Mouse (Mus musculus) MEL (cell line): Measurements from ENCODE around the gene Psmd2. TPM values are rescaled to one million over a fixed set of nuclear protein-coding genes. Genes with fewer than 3 reads are reported as not detected.

Experiments
- DNase-seq: peaks from one replicate; pipeline ENCODE4 v3.0.0; 2011; ENCODE audit warnings: low read depth, low spot score
- H3K27ac ChIP-seq: 2 replicates; pipeline ENCODE4 v1.5.1; 2012; ENCODE audit warnings: low read depth, mild to moderate bottlenecking, control low read depth, low read length, moderate library complexity; ENCODE audit not compliant: control insufficient read depth
- H3K27me3 ChIP-seq, 2 experiments: fragments of 150-350 bp in 1 of 2; sonication (generic) in 1 of 2; 2 replicates each; pipeline ENCODE4 v1.6.1; 2012; ENCODE audit warnings: low read length in 2 of 2, mild to moderate bottlenecking in 2 of 2, improper control_type of control experiment in 1 of 2, moderate library complexity in 1 of 2; ENCODE audit not compliant: insufficient read depth in 2 of 2, control insufficient read depth in 1 of 2
- H3K36me3 ChIP-seq, 2 experiments: 2 replicates each; pipeline ENCODE4 v1.6.1; 2012 to 2014; ENCODE audit warnings: low read length in 2 of 2, improper control_type of control experiment in 1 of 2, inconsistent platforms in 1 of 2, mild to moderate bottlenecking in 1 of 2; ENCODE audit not compliant: insufficient read depth in 2 of 2, control insufficient read depth in 1 of 2
- H3K4me1 ChIP-seq, 2 experiments: fragments of 150-350 bp in 1 of 2; sonication (generic) in 1 of 2; 2 replicates each; pipeline ENCODE4 v1.6.1; 2012; ENCODE audit warnings: low read length in 2 of 2, improper control_type of control experiment in 1 of 2, mild to moderate bottlenecking in 1 of 2; ENCODE audit not compliant: insufficient read depth in 2 of 2, control insufficient read depth in 1 of 2
- H3K4me3 ChIP-seq, 2 experiments: fragments of 150-350 bp in 1 of 2; sonication (generic) in 1 of 2; 2 replicates each; pipeline ENCODE4 v1.5.1; 2012; ENCODE audit warnings: low read depth in 2 of 2, low read length in 2 of 2, mild to moderate bottlenecking in 2 of 2, moderate library complexity in 2 of 2, control low read depth in 1 of 2, improper control_type of control experiment in 1 of 2; ENCODE audit not compliant: control insufficient read depth in 1 of 2, insufficient read depth in 1 of 2
- H3K79me2 ChIP-seq: 2 replicates; pipeline ENCODE4 v1.6.1; 2012; ENCODE audit warnings: mild to moderate bottlenecking, low read length, moderate library complexity; ENCODE audit not compliant: control insufficient read depth, poor library complexity, insufficient read depth
- H3K9ac ChIP-seq: 2 replicates; pipeline ENCODE4 v1.6.1; 2012; ENCODE audit warnings: low read depth, mild to moderate bottlenecking, control low read depth, low read length, moderate library complexity; ENCODE audit not compliant: control insufficient read depth, poor library complexity, severe bottlenecking
- H3K9me3 ChIP-seq: fragments of 150-350 bp; sonication (generic); replicated peaks from 2 replicates; pipeline ENCODE4 v1.6.1; 2012; ENCODE audit warnings: mild to moderate bottlenecking, low read length, improper control_type of control experiment, moderate library complexity; ENCODE audit not compliant: insufficient read depth
- CHD1 ChIP-seq: IDR thresholded peaks from 2 replicates; pipeline ENCODE4 v1.6.1; 2012; ENCODE audit warnings: low read depth, mild to moderate bottlenecking, inconsistent platforms, low read length, improper control_type of control experiment
- CTCF ChIP-seq, 3 experiments: IDR thresholded peaks in 2 of 3; conservative IDR thresholded peaks in 1 of 3; 2 replicates each; pipeline ENCODE4 v1.5.1; 2011 to 2012; ENCODE audit warnings: low read length in 3 of 3, low read depth in 2 of 3, mild to moderate bottlenecking in 2 of 3, improper control_type of control experiment in 1 of 3, inconsistent platforms in 1 of 3, mixed read lengths in 1 of 3, moderate library complexity in 1 of 3; ENCODE audit not compliant: control insufficient read depth in 1 of 3, insufficient read depth in 1 of 3, poor library complexity in 1 of 3, severe bottlenecking in 1 of 3
- E2F4 ChIP-seq: IDR thresholded peaks from 2 replicates; pipeline ENCODE4 v1.6.1; 2011; ENCODE audit warnings: low read depth, low read length, improper control_type of control experiment, borderline replicate concordance
- EP300 ChIP-seq, 2 experiments: IDR thresholded peaks; 2 replicates each; pipeline ENCODE4 v1.6.1; 2011; ENCODE audit warnings: improper control_type of control experiment in 2 of 2, low read length in 2 of 2, low read depth in 1 of 2, mild to moderate bottlenecking in 1 of 2
- GATA1 ChIP-seq: IDR thresholded peaks from 2 replicates; pipeline ENCODE4 v1.6.1; 2011; ENCODE audit warnings: low read depth, low read length, improper control_type of control experiment
- JUND ChIP-seq: IDR thresholded peaks from 2 replicates; pipeline ENCODE4 v1.6.1; 2011; ENCODE audit warnings: low read depth, mild to moderate bottlenecking, improper control_type of control experiment, low read length
- KAT2A ChIP-seq: conservative IDR thresholded peaks from 2 replicates; pipeline ENCODE4 v1.6.1; 2012; ENCODE audit warnings: low read depth, low read length, improper control_type of control experiment, inconsistent platforms
- MAFK ChIP-seq: IDR thresholded peaks from 2 replicates; pipeline ENCODE4 v1.6.1; 2011; ENCODE audit warnings: low read depth, mild to moderate bottlenecking, low read length, improper control_type of control experiment, borderline replicate concordance
- MAX ChIP-seq: IDR thresholded peaks from 2 replicates; pipeline ENCODE4 v1.6.1; 2011; ENCODE audit warnings: low read length, improper control_type of control experiment
- MAZ ChIP-seq: IDR thresholded peaks from 2 replicates; pipeline ENCODE4 v1.6.1; 2012; ENCODE audit warnings: low read depth, mild to moderate bottlenecking, inconsistent platforms, low read length, improper control_type of control experiment
- MXI1 ChIP-seq: IDR thresholded peaks from 2 replicates; pipeline ENCODE4 v1.6.1; 2011; ENCODE audit warnings: mild to moderate bottlenecking, low read depth, low read length, improper control_type of control experiment
- MYB ChIP-seq: IDR thresholded peaks from 2 replicates; pipeline ENCODE4 v1.6.1; 2011; ENCODE audit warnings: mild to moderate bottlenecking, low read depth, low read length, improper control_type of control experiment
- MYC ChIP-seq: IDR thresholded peaks from 2 replicates; pipeline ENCODE4 v1.6.1; 2011; ENCODE audit warnings: low read depth, mild to moderate bottlenecking, low read length, improper control_type of control experiment, moderate library complexity
- NELFE ChIP-seq: IDR thresholded peaks from 2 replicates; pipeline ENCODE4 v1.6.1; 2011; ENCODE audit warnings: low read depth, low read length, improper control_type of control experiment
- POLR2A ChIP-seq, 2 experiments: IDR thresholded peaks; 2 replicates each; pipeline ENCODE4 v1.6.1; 2011 to 2012; ENCODE audit warnings: low read length in 2 of 2, mild to moderate bottlenecking in 2 of 2, control low read depth in 1 of 2, improper control_type of control experiment in 1 of 2, low read depth in 1 of 2, moderate library complexity in 1 of 2; ENCODE audit not compliant: control insufficient read depth in 1 of 2, insufficient read depth in 1 of 2, poor library complexity in 1 of 2
- POLR2AphosphoS5 ChIP-seq: IDR thresholded peaks from 2 replicates; pipeline ENCODE4 v1.6.1; 2012; ENCODE audit warnings: low read depth, borderline replicate concordance, mild to moderate bottlenecking, inconsistent platforms, low read length, moderate library complexity, mixed read lengths
- RAD21 ChIP-seq: IDR thresholded peaks from 2 replicates; pipeline ENCODE4 v1.6.1; 2011; ENCODE audit warnings: mild to moderate bottlenecking, low read depth, low read length, improper control_type of control experiment
- SMC3 ChIP-seq: IDR thresholded peaks from 2 replicates; pipeline ENCODE4 v1.6.1; 2011; ENCODE audit warnings: low read depth, low read length, improper control_type of control experiment
- TAL1 ChIP-seq: IDR thresholded peaks from 2 replicates; pipeline ENCODE4 v1.6.1; 2012; ENCODE audit warnings: mild to moderate bottlenecking, inconsistent platforms, low read length, moderate library complexity, mixed read lengths
- TBP ChIP-seq: IDR thresholded peaks from 2 replicates; pipeline ENCODE4 v1.8.0; 2011; ENCODE audit warnings: low read depth, low read length, improper control_type of control experiment
- UBTF ChIP-seq: IDR thresholded peaks from 2 replicates; pipeline ENCODE4 v1.6.1; 2012; ENCODE audit warnings: low read depth, mild to moderate bottlenecking, inconsistent platforms, low read length, improper control_type of control experiment, moderate library complexity, borderline replicate concordance; ENCODE audit not compliant: insufficient read depth
- USF1 ChIP-seq: IDR thresholded peaks from 2 replicates; pipeline ENCODE4 v1.6.1; 2014; ENCODE audit warnings: low read depth, mild to moderate bottlenecking, inconsistent platforms, low read length, improper control_type of control experiment, moderate library complexity
- ZKSCAN1 ChIP-seq: IDR thresholded peaks from 2 replicates; pipeline ENCODE4 v1.6.1; 2012; ENCODE audit warnings: low read depth, mild to moderate bottlenecking, inconsistent platforms, low read length, improper control_type of control experiment, moderate library complexity
- ZNF384 ChIP-seq: IDR thresholded peaks from 2 replicates; pipeline ENCODE4 v1.6.1; 2012; ENCODE audit warnings: low read depth, mild to moderate bottlenecking, inconsistent platforms, low read length, improper control_type of control experiment
- polyA plus RNA-seq, 2 experiments: library from polyadenylated mRNA; stranded (reverse) in 1 of 2; unstranded in 1 of 2; fragments of >175 nt in 1 of 2; fragments of >200 nt in 1 of 2; gene quantifications; 2 replicates each; pipeline versions ENCODE4 v1.2.1 to v1.2.4; 2012; ENCODE audit warnings: low replicate concordance in 2 of 2, low read depth in 1 of 2; ENCODE audit not compliant: insufficient read length in 2 of 2, insufficient read depth in 1 of 2, missing spikeins in 1 of 2
- total RNA-seq: library from RNA; depleted of rRNA; stranded (reverse); fragments of 300-350 nt; gene quantifications from 2 replicates; pipeline ENCODE4 v1.2.3, GENCODE M21; 2012

The Psmd2 gene
- total and polyA plus RNA-seq, 3 experiments, result 81.9 to 432 (median 262) TPM

DNA sequence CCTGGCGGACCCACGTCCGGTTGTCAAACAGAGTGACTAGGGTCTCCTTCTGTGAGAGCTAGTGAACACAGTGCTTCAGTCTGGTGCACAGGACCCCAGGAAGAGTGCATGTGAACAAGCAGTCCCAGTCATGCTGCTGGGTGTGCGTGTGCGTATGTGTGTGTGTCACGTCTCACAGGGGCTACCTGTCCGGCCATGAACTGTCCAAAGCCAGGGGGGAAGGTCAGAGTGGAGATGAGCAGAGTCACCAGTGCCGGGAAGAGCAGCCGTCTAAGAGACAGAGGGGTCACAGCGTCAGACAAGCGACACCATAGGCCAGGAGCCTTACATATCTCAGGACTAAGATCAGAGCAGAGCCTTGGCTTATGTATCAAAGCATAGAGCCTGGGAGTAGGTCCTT is 58.9 kb downstream of the Psmd2 start:
- Histone ChIP-seq H3K4me3 (no peak overlapping the region), H3K27me3 (no peaks in the 10 kb centered on the region), H3K9ac (no peak overlapping the region), H3K36me3 (peaks cover 0 to 22% of the 10 kb centered on the region in 2 experiments; a peak in 2 of 4 replicates), H3K27ac (no peak overlapping the region), H3K9me3 (no peaks in the 10 kb centered on the region), H3K4me1 (peaks cover 11 to 34% of the 10 kb centered on the region in 2 experiments), H3K79me2 (no peaks in the 10 kb centered on the region)
- DNase-seq, result no peak
- TF ChIP-seq SMC3 (no peak), ZKSCAN1 (no peak), MAX (no peak), E2F4 (no peak), MXI1 (no peak), EP300 (IDR thresholded peaks at IDR 0.05; ENCODE audit: low read depth in 1 of 2, low read length in 2 of 2) (no peak), CTCF (IDR thresholded peaks at IDR 0.05 in 2 of 3, conservative IDR thresholded peaks at IDR 0.05 in 1 of 3; ENCODE audit: control insufficient read depth in 1 of 3, insufficient read depth in 1 of 3, low read depth in 2 of 3, low read length in 3 of 3, poor library complexity in 1 of 3, severe bottlenecking in 1 of 3) (no peak), POLR2A (IDR thresholded peaks at IDR 0.05; ENCODE audit: control insufficient read depth in 1 of 2, insufficient read depth in 1 of 2, low read depth in 1 of 2, low read length in 2 of 2, poor library complexity in 1 of 2) (no peak), ZNF384 (no peak), MYC (no peak), USF1 (no peak), GATA1 (no peak), TAL1 (no peak), MAFK (no peak), NELFE (no peak), RAD21 (no peak), CHD1 (no peak), MYB (no peak), TBP (no peak), KAT2A (no peak)

DNA sequence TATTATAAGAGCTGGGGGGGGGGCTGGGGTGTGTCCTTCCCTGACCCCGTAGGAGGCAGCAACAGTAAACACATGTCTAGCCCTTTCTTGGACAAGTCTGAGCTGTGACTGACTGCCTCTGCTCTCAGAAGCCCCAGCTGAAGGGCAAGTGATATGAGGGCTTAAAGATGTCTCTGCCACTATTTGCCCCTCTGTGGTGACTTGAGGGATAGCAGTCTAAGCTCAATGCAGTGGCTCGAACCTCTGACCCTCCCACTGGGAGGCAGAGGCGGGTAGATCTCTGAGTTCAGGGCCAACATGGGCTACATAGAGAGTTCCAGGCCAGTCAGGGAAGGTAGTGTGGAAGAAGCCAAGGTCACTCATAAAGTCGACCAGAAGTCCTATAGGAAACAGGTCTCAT is 59.4 kb downstream of the Psmd2 start:
- TF ChIP-seq JUND (no peak), UBTF (no peak), MAZ (no peak), CTCF (IDR thresholded peaks at IDR 0.05 in 2 of 3, conservative IDR thresholded peaks at IDR 0.05 in 1 of 3; ENCODE audit: control insufficient read depth in 1 of 3, insufficient read depth in 1 of 3, low read depth in 2 of 3, low read length in 3 of 3, poor library complexity in 1 of 3, severe bottlenecking in 1 of 3) (peak in 1 of 3 experiments; percentile 38; a peak in 2 of 6 replicates), SMC3 (peak; percentile 28), POLR2AphosphoS5 (no peak)
- no peak overlapping the region for H3K4me3 ChIP-seq
- peaks cover 7 to 30% of the 10 kb centered on the region in 2 experiments for H3K4me1 ChIP-seq
- peaks cover 0 to 18% of the 10 kb centered on the region in 2 experiments; a peak in 2 of 4 replicates for H3K36me3 ChIP-seq
- H3K9ac ChIP-seq, result no peak overlapping the region
- H3K79me2 ChIP-seq, result no peaks in the 10 kb centered on the region
- DNase-seq, result peak; percentile 46
- H3K9me3 ChIP-seq, result no peaks in the 10 kb centered on the region
- no peaks in the 10 kb centered on the region for H3K27me3 ChIP-seq
- no peak overlapping the region for H3K27ac ChIP-seq
